Mouse (Mus musculus) fat pad, adult 2 months (tissue): ENCODE measurements around the gene Adprhl2.

Experiments
- DNase-seq: peaks from one replicate; pipeline ENCODE4 v3.0.0-alpha.2; 2011; ENCODE audit warnings: low read depth, low spot score; ENCODE audit errors: extremely low read depth

The Adprhl2 gene

GRCm38 (mm10) chr4:126306827-126307226 lies 14.7 kb downstream of the Adprhl2 start:
- no peak for DNase-seq

GRCm38 (mm10) chr4:126306058-126306457 lies 15.4 kb downstream of the Adprhl2 start:
- no peak for DNase-seq

- no peak for DNase-seq
Observed at GRCm38 (mm10) chr4:126305428-126305827, 16.1 kb downstream of the Adprhl2 start.

DNA sequence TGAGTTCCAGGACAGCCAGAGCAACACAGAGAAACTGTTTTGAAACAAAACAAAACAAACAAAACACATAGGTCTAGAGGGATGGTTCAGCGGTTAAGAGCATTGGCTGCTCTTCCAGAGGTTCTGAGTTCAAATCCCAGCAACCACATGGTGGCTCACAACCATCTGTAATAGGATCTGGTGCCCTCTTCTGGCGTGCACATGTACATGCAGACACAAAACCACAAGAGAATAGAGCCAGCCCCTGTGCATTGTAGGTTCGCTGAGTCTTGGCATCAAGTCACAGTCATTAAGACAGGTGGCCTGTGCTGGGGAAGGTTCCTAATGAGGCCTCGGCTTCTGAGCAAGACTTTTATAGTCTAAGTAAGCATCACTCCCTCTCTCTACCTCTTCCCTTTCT lies 17.6 kb downstream of the Adprhl2 start:
- no peak for DNase-seq

DNA sequence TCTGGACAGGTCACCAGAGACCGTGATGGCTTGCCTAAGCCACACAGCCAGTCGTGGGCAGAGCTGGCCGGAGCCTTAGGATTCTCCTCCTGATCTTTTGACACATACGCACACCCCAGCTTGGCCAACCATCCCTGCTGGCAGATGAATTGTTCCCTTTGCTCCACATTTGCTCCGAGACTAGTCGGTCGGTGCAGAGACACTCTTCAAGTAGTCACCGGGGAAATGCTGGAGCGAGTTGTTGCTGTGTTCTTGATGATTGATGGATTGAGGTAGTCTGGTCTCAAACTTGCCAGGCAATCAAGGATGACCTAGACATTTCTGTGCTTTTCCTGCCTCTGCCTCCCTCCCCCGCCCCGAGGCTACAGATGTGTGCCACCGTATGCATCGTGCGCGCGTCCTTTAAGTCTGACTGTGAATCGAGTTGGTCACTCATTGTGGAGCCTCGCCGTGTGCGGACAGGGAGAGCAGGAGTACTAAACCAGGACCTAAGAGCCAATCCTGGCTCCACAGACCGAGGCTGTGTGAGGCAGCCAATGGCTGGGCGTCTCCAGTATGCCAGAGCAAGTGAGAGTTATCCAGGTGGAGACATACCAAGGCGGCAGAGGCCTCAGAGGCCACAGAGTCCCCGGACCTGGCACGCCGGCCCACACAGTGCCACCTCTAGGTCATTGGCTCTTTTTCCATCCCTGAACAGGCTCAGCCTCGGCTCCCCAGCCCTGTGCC lies 19.8 kb downstream of the Adprhl2 start:
- no peak for DNase-seq

DNA sequence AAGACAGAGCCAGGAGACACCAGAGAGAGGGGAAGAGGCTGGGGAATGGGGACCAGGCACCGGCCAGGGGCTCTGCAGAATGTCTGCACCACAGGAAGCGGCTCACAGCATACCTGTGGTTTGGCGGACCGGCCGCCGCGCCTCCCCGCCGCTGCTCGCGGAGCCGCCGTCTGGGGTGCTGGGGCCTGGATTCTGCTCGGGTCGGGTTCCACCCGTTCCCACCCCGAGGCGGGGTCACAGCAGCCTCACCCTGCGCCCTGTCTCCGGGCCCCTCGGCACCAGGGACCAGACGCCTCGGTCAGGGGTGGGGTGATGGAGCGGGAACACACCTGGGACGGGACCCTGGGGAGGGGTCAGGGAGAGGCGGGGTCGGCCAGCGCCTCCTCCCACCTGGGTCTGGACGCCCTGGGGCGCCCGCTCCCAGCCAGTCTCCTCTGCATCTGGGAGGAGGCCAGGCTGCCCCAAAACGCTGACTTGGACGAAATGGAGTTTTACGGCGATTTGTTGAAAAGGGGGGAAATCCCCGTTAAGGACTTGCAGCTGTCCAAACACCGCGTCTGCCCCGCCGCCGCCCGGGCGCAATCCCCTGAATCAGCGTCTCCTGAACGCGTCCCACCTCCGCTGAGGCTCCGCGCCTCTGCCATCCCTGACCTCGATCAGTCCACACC lies 20.5 kb downstream of the Adprhl2 start:
- no peak for DNase-seq

GRCm38 (mm10) chr4:126296617-126297101 lies 24.8 kb downstream of the Adprhl2 start:
- no peak for DNase-seq

GRCm38 (mm10) chr4:126295937-126296336 lies 25.6 kb downstream of the Adprhl2 start:
- DNase-seq, result no peak

GRCm38 (mm10) chr4:126295152-126295551 lies 26.4 kb downstream of the Adprhl2 start:
- DNase-seq, result no peak

DNA sequence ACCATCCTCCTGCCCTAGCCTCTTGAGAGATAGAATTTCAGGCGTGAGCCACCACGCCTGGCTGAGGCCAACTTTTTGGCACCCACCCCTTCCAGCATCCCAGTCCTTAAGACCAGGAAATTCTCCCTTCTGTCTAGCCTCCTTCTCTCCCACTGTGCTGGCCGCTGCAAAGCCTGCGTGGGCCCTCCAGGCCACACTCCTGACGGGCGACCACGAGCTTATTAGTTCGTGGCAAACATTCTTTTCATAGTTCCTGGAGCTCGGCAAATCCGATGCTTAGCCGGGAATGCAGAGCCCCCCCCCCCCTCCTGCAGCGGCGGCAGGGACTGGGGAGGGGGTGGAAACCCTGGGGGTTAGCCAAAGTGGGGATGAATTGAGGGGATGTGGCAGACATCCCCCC lies 30.3 kb downstream of the Adprhl2 start:
- no peak for DNase-seq

- no peak for DNase-seq
Observed at GRCm38 (mm10) chr4:126290314-126290713, 31.2 kb downstream of the Adprhl2 start.

GRCm38 (mm10) chr4:126288085-126288666 lies 33.3 kb downstream of the Adprhl2 start:
- no peak for DNase-seq

GRCm38 (mm10) chr4:126287302-126287995 lies 34.1 kb downstream of the Adprhl2 start:
- DNase-seq, result no peak

GRCm38 (mm10) chr4:126286492-126286891 lies 35.0 kb downstream of the Adprhl2 start, which contains the start of gene Col8a2:
Gene Col8a2 (plus strand): TSS chr4:126286793.
- no peak for DNase-seq

DNA sequence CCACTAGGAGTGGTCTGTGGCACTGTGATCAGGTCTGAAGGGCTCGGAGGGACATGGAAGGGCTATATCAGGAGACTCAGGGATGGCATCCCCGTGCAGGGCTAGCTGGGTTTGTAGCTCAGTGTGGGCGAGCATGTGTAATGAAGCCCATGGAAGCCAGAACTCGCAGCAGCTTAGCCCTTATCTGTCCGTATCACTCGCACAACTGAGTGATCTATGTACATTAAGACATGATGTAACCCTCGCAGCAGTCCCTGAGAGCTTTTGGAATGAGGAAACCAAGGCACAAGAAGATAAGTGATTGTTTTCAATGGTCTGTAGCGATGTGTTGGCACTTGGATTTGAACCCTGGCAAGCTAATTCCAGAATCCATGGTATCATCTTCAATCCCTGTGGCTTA lies 37.9 kb downstream of the Adprhl2 start:
- DNase-seq, result no peak

GRCm38 (mm10) chr4:126281706-126282105 lies 39.8 kb downstream of the Adprhl2 start:
- DNase-seq, result no peak

DNA sequence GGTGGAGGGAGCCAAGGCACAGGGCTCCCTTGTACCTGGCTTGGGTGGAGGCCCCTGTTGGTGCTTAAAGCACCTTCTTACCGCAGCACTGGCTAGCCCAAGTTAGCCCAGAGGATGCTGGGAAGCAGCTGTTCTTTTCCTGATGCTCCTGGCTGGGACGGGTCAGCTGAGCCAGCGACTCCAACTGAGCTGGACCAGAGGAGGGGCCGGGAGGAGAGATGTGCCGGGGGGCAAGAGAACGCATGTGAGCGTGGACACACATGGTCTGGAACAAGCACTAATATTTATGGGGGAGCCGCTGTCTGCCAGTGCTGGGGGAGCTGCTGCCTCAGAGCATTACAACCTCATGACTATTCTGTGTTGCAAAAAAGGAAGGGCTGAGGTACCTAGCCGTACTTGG lies 42.5 kb downstream of the Adprhl2 start:
- no peak for DNase-seq

GRCm38 (mm10) chr4:126278565-126278915 lies 43.0 kb downstream of the Adprhl2 start:
- no peak for DNase-seq

- no peak for DNase-seq
Observed at GRCm38 (mm10) chr4:126277906-126278564, 43.5 kb downstream of the Adprhl2 start.

- DNase-seq, result no peak
Observed at GRCm38 (mm10) chr4:126275681-126276131, 45.8 kb downstream of the Adprhl2 start.

DNA sequence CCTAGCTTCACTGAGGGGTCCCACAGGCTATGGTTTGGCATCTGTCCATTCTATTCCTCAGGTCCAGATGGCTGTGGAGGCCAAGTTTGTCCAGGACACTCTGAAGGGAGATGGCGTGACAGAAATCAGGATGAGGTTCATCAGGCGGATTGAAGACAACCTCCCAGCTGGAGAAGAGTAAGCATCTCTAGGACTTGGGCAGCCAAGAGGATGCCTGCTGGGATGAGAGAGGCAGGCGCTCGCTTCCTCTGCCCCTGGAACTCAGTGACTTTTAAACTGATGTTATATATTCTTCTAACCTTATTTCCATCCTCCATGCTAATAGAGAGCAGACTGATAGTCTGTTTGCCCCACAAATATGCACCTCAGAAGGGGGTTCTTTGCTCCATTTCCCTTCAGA lies 46.4 kb downstream of the Adprhl2 start:
- DNase-seq, result no peak
